Mouse (Mus musculus) E14TG2a.4 (cell line): ENCODE results near the gene Igsf11.

Experiments used
- H3K27me3 ChIP-seq: 2 replicates; pipeline ENCODE4 v1.6.1; 2014; ENCODE audit warnings: low read length, control low read depth; ENCODE audit not compliant: insufficient read depth
- H3K36me3 ChIP-seq: 2 replicates; pipeline ENCODE4 v1.6.1; 2014; ENCODE audit warnings: low read length, control low read depth; ENCODE audit not compliant: insufficient read depth
- H3K4me1 ChIP-seq: replicated peaks from 2 replicates; pipeline ENCODE4 v1.6.1; 2014; ENCODE audit warnings: low read depth, low read length, control low read depth
- H3K4me3 ChIP-seq: replicated peaks from 2 replicates; pipeline ENCODE4 v1.5.1; 2014; ENCODE audit warnings: mild to moderate bottlenecking, low read length
- H3K9me3 ChIP-seq: 2 replicates; pipeline ENCODE4 v1.6.1; 2014; ENCODE audit warnings: low read length, control low read depth
- CTCF ChIP-seq: conservative IDR thresholded peaks from 2 replicates; pipeline ENCODE4 v1.5.1; 2014; ENCODE audit warnings: low read length
- NANOG ChIP-seq: IDR thresholded peaks from 2 replicates; pipeline ENCODE4 v1.6.1; 2014; ENCODE audit warnings: borderline replicate concordance, low read length, mixed read lengths
- POU5F1 ChIP-seq: IDR thresholded peaks from 2 replicates; pipeline ENCODE4 v1.6.1; 2014; ENCODE audit warnings: low read length, borderline replicate concordance

Gene Igsf11

GRCm38 (mm10) chr16:39062596-39062995, 170.1 kb downstream of the Igsf11 start:
- no peaks in the 10 kb centered on the region for H3K27me3 ChIP-seq
- peaks cover 21% of the 10 kb centered on the region for H3K4me1 ChIP-seq
- no peaks in the 10 kb centered on the region for H3K36me3 ChIP-seq
- TF ChIP-seq NANOG (no peak), CTCF (peak; percentile 48), POU5F1 (no peak)
- no peak overlapping the region for H3K4me3 ChIP-seq
- no peaks in the 10 kb centered on the region for H3K9me3 ChIP-seq

- no peak for TF ChIP-seq NANOG
- TF ChIP-seq CTCF = no peak
- no peak for TF ChIP-seq POU5F1
- H3K9me3 ChIP-seq = no peaks in the 10 kb centered on the region
- no peaks in the 10 kb centered on the region for H3K36me3 ChIP-seq
- no peaks in the 10 kb centered on the region for H3K27me3 ChIP-seq
- H3K4me3 ChIP-seq = no peak overlapping the region
- peaks cover 17% of the 10 kb centered on the region for H3K4me1 ChIP-seq
These were observed 173.1 kb downstream of the Igsf11 start for GRCm38 (mm10) chr16:39065576-39065975.

GRCm38 (mm10) chr16:39071431-39071830, 179.0 kb downstream of the Igsf11 start:
- Histone ChIP-seq H3K36me3 (no peaks in the 10 kb centered on the region), H3K9me3 (no peaks in the 10 kb centered on the region), H3K4me1 (no peaks in the 10 kb centered on the region), H3K27me3 (no peaks in the 10 kb centered on the region), H3K4me3 (no peak overlapping the region)
- TF ChIP-seq NANOG = no peak
- TF ChIP-seq POU5F1 = no peak
- TF ChIP-seq CTCF = no peak
